Mouse (Mus musculus) lung, postnatal 14 days (tissue): ENCODE results near the gene Hypm.

Source experiments
- DNase-seq: peaks from one replicate; pipeline ENCODE4 v3.0.0; 2021

Hypm gene

GRCm38 (mm10) chrX:9846628-9847027, at the start of gene Hypm:
Gene Hypm (plus strand): TSS chrX:9846928.
- no peak for DNase-seq

- DNase-seq: no peak
These were observed 36.6 kb upstream of the Hypm start for GRCm38 (mm10) chrX:9810101-9810500.

GRCm38 (mm10) chrX:9812469-9812868, 34.3 kb upstream of the Hypm start:
- DNase-seq: no peak

- DNase-seq: no peak
These were observed 11.9 kb upstream of the Hypm start for GRCm38 (mm10) chrX:9834779-9835178.

- DNase-seq: no peak
These were observed 2.7 kb downstream of the Hypm start, which contains the start of gene H2al3 for GRCm38 (mm10) chrX:9849403-9849802. Gene H2al3 (plus strand): TSS chrX:9849703.

- no peak for DNase-seq
These were observed 15.1 kb downstream of the Hypm start for GRCm38 (mm10) chrX:9861859-9862258.

- no peak for DNase-seq
These were observed 28.8 kb downstream of the Hypm start for GRCm38 (mm10) chrX:9875519-9875918.

GRCm38 (mm10) chrX:9885322-9885721, 38.6 kb downstream of the Hypm start, which contains the start of gene Sytl5:
Gene Sytl5 (plus strand): TSS chrX:9885622.
- no peak for DNase-seq
